Comparison of ENCODE assay signal across 13 mouse cellular contexts in genomic region chr10:97087286-97087685, GRCm38 (mm10).
A peak's percentile ranks its signal among the peaks of the same experiment; 100 is the strongest.
DNase-seq lines count a peak whose midpoint lies in the region; ATAC-seq and TF ChIP-seq lines count a peak whose summit lies in the region.
"Had no signal": no experiment of that assay in that cellular context is flagged by ENCODE, and none has a peak within 500 bp of the region (broad histone marks: within the 10 kb centered on the region; RNA-seq: fewer than 3 reads in every experiment).

No protein-coding gene starts in this region.

- no peak overlapping the region for H3K4me2 ChIP-seq in forebrain, postnatal 0 days (ENCODE audit: low read depth)
- no peak overlapping the region for H3K4me2 ChIP-seq in forebrain, embryonic 11.5 days (ENCODE audit: low read depth, low read length, severe bottlenecking)
- H3K4me2 ChIP-seq: heart, embryonic 12.5 days had no signal

- no peak overlapping the region for H3K9ac ChIP-seq in forebrain, postnatal 0 days
- H3K9ac ChIP-seq in forebrain, embryonic 11.5 days (ENCODE audit: low read length): no peak overlapping the region
- H3K9ac ChIP-seq: heart, embryonic 12.5 days had no signal

- DNase-seq in forebrain, embryonic 10.5 days (ENCODE audit: extremely low spot score, low spot score): peak; percentile 15
- no peak for DNase-seq in forebrain, postnatal 0 days
- DNase-seq in retina, postnatal 1 day: peak; percentile 28
- DNase-seq in retina, embryonic 14.5 days (ENCODE audit: low spot score): no peak
- DNase-seq in forebrain, embryonic 11.5 days (ENCODE audit: low spot score): no peak
- DNase-seq in ovary, adult 18-20 months (ENCODE audit: low spot score): no peak
- no peak for DNase-seq in kidney, postnatal 14 days
- DNase-seq in thymus, postnatal 14 days: no peak
- DNase-seq: gastrocnemius, adult 2 months; kidney, postnatal 10 days; lung, adult 2 months had no signal

- no peak for TF ChIP-seq CTCF in forebrain, postnatal 0 days (IDR thresholded peaks at IDR 0.05; ENCODE audit: low read depth)

- H3K27me3 ChIP-seq in forebrain, embryonic 10.5 days (ENCODE audit: poor library complexity, severe bottlenecking): no peaks in the 10 kb centered on the region
- H3K27me3 ChIP-seq in forebrain, postnatal 0 days (ENCODE audit: insufficient read depth, low read length): no peaks in the 10 kb centered on the region
- no peaks in the 10 kb centered on the region for H3K27me3 ChIP-seq in forebrain, embryonic 11.5 days (ENCODE audit: control insufficient read depth, insufficient read depth, low read length)
- H3K27me3 ChIP-seq: heart, embryonic 12.5 days; megakaryocyte, embryonic 14.5 days had no signal

- no peaks in the 10 kb centered on the region for H3K9me3 ChIP-seq in forebrain, embryonic 10.5 days
- H3K9me3 ChIP-seq in forebrain, postnatal 0 days (ENCODE audit: low read length): no peaks in the 10 kb centered on the region
- H3K9me3 ChIP-seq in forebrain, embryonic 11.5 days (ENCODE audit: control insufficient read depth, low read length): no peaks in the 10 kb centered on the region
- H3K9me3 ChIP-seq: heart, embryonic 12.5 days; megakaryocyte, embryonic 14.5 days had no signal

- no peak overlapping the region for H3K4me3 ChIP-seq in forebrain, embryonic 10.5 days
- H3K4me3 ChIP-seq in forebrain, postnatal 0 days (ENCODE audit: low read depth, low read length): no peak overlapping the region
- no peak overlapping the region for H3K4me3 ChIP-seq in forebrain, embryonic 11.5 days (ENCODE audit: low read depth, low read length)
- H3K4me3 ChIP-seq: gastrocnemius, adult 2 months; heart, embryonic 12.5 days; megakaryocyte, embryonic 14.5 days had no signal

- no peak for ATAC-seq in forebrain, postnatal 0 days
- ATAC-seq in forebrain, embryonic 11.5 days (replicated peaks; ENCODE audit: low FRiP score): peak; percentile 58; the same call in 1 of the 2 replicates

- no peaks in the 10 kb centered on the region for H3K4me1 ChIP-seq in forebrain, embryonic 10.5 days
- no peaks in the 10 kb centered on the region for H3K4me1 ChIP-seq in forebrain, postnatal 0 days (ENCODE audit: insufficient read depth)
- H3K4me1 ChIP-seq in forebrain, embryonic 11.5 days (replicated peaks; ENCODE audit: control insufficient read depth, insufficient read depth, low read length): no peaks in the 10 kb centered on the region
- H3K4me1 ChIP-seq: heart, embryonic 12.5 days; megakaryocyte, embryonic 14.5 days had no signal

- no peak overlapping the region for H3K27ac ChIP-seq in forebrain, embryonic 10.5 days
- H3K27ac ChIP-seq in forebrain, postnatal 0 days (ENCODE audit: low read depth, low read length): no peak overlapping the region
- no peak overlapping the region for H3K27ac ChIP-seq in forebrain, embryonic 11.5 days (ENCODE audit: low read depth, low read length)
- H3K27ac ChIP-seq: gastrocnemius, adult 2 months had no signal

- 68% methylated on average over 5 of the region's 5 CpGs for WGBS in forebrain, embryonic 10.5 days
- 52% methylated on average over 5 of the region's 5 CpGs for WGBS in forebrain, postnatal 0 days
- 54% methylated on average over 5 of the region's 5 CpGs for WGBS in forebrain, embryonic 11.5 days

- H3K36me3 ChIP-seq in forebrain, embryonic 10.5 days (replicated peaks): no peaks in the 10 kb centered on the region
- no peaks in the 10 kb centered on the region for H3K36me3 ChIP-seq in forebrain, postnatal 0 days (ENCODE audit: insufficient read depth)
- no peaks in the 10 kb centered on the region for H3K36me3 ChIP-seq in forebrain, embryonic 11.5 days (ENCODE audit: control insufficient read depth, insufficient read depth, low read length)
- H3K36me3 ChIP-seq: heart, embryonic 12.5 days had no signal

Comparison
In these comparisons a context has a peak if more than half of its experiments do, and no peak if none do; other contexts are left out.
1. DNase-seq: peak in forebrain, embryonic 10.5 days (single experiment) and retina, postnatal 1 day (single experiment); none in forebrain, postnatal 0 days (single experiment), retina, embryonic 14.5 days (single experiment), forebrain, embryonic 11.5 days (single experiment), ovary, adult 18-20 months (single experiment), kidney, postnatal 14 days (single experiment) and thymus, postnatal 14 days (single experiment).